Mouse (Mus musculus) CH12.LX (cell line): Measurements from ENCODE around the gene Rrp1. TPM values are rescaled to one million over a fixed set of nuclear protein-coding genes. Genes with fewer than 3 reads are reported as not detected.

ENCODE experiments used
- DNase-seq: peaks from one replicate; pipeline ENCODE4 v3.0.0-alpha.2; 2013; ENCODE audit errors: extremely low read depth
- H3K27ac ChIP-seq: 2 replicates; pipeline ENCODE4 v1.5.1; 2012; ENCODE audit warnings: low read depth, mild to moderate bottlenecking, control low read depth, moderate library complexity; ENCODE audit not compliant: insufficient read depth
- H3K27me3 ChIP-seq: replicated peaks from 2 replicates; pipeline ENCODE3; 2012; ENCODE audit warnings: inconsistent platforms
- H3K36me3 ChIP-seq, 2 experiments: replicated peaks in 1 of 2; 2 replicates each; pipeline versions ENCODE3 to v1.6.1; 2012; ENCODE audit warnings: inconsistent platforms in 1 of 2, low read length in 1 of 2, mild to moderate bottlenecking in 1 of 2, mixed read lengths in 1 of 2, moderate library complexity in 1 of 2; ENCODE audit not compliant: control insufficient read depth in 1 of 2, insufficient read depth in 1 of 2
- H3K4me1 ChIP-seq, 2 experiments: 2 replicates each; pipeline ENCODE4 v1.6.1; 2012; ENCODE audit warnings: inconsistent platforms in 1 of 2, moderate library complexity in 1 of 2; ENCODE audit not compliant: insufficient read depth in 2 of 2, control insufficient read depth in 1 of 2
- H3K4me2 ChIP-seq: 2 replicates; pipeline ENCODE4 v1.6.1; 2012; ENCODE audit warnings: low read depth, mild to moderate bottlenecking, control low read depth; ENCODE audit not compliant: poor library complexity, insufficient read depth, severe bottlenecking
- H3K4me3 ChIP-seq, 3 experiments: fragments of 150-350 bp in 1 of 3; sonication (generic) in 1 of 3; replicated peaks in 1 of 3; 2 replicates each; pipeline versions ENCODE3 to v1.5.1; 2011 to 2012; ENCODE audit warnings: low read depth in 2 of 3, low read length in 2 of 3, mild to moderate bottlenecking in 2 of 3, moderate library complexity in 2 of 3, control low read depth in 1 of 3, improper control_type of control experiment in 1 of 3, inconsistent platforms in 1 of 3, mixed read lengths in 1 of 3; ENCODE audit not compliant: poor library complexity in 1 of 3
- H3K79me2 ChIP-seq: replicated peaks from 2 replicates; pipeline ENCODE4 v1.6.1; 2012; ENCODE audit warnings: mild to moderate bottlenecking, moderate library complexity; ENCODE audit not compliant: control insufficient read depth, poor library complexity, insufficient read depth, severe bottlenecking; ENCODE audit errors: extremely low read depth
- H3K9ac ChIP-seq: 2 replicates; pipeline ENCODE4 v1.6.1; 2012; ENCODE audit warnings: low read depth, mild to moderate bottlenecking, control low read depth, moderate library complexity; ENCODE audit not compliant: insufficient read depth
- H3K9me3 ChIP-seq: replicated peaks from 2 replicates; pipeline ENCODE3; 2012; ENCODE audit warnings: low read length, inconsistent platforms, mixed read lengths
- CHD1 ChIP-seq: IDR thresholded peaks from 2 replicates; pipeline ENCODE4 v1.6.1; 2012; ENCODE audit warnings: low read depth, low read length, improper control_type of control experiment, inconsistent platforms
- CTCF ChIP-seq, 2 experiments: IDR thresholded peaks in 1 of 2; conservative IDR thresholded peaks in 1 of 2; 2 replicates each; pipeline ENCODE4 v1.5.1; 2011 to 2012; ENCODE audit warnings: low read depth in 2 of 2, low read length in 2 of 2, improper control_type of control experiment in 1 of 2, inconsistent platforms in 1 of 2, mild to moderate bottlenecking in 1 of 2, moderate library complexity in 1 of 2
- ELF1 ChIP-seq: IDR thresholded peaks from 2 replicates; pipeline ENCODE4 v1.6.1; 2014; ENCODE audit warnings: low read depth, mild to moderate bottlenecking, inconsistent platforms, low read length, improper control_type of control experiment
- GABPA ChIP-seq: IDR thresholded peaks from 2 replicates; pipeline ENCODE4 v1.6.1; 2012; ENCODE audit warnings: low read depth, low read length, improper control_type of control experiment, inconsistent platforms; ENCODE audit not compliant: insufficient replicate concordance
- HCFC1 ChIP-seq: IDR thresholded peaks from 2 replicates; pipeline ENCODE4 v1.6.1; 2012; ENCODE audit warnings: low read depth, mild to moderate bottlenecking, inconsistent platforms, low read length, improper control_type of control experiment
- IRF4 ChIP-seq: IDR thresholded peaks from 2 replicates; pipeline ENCODE4 v1.6.1; 2014; ENCODE audit warnings: low read depth, mild to moderate bottlenecking, inconsistent platforms, low read length, improper control_type of control experiment
- JUND ChIP-seq: conservative IDR thresholded peaks from 2 replicates; pipeline ENCODE4 v1.6.1; 2011; ENCODE audit warnings: low read depth, low read length, improper control_type of control experiment
- KAT2A ChIP-seq: IDR thresholded peaks from 2 replicates; pipeline ENCODE4 v1.6.1; 2012; ENCODE audit warnings: low read length, improper control_type of control experiment, inconsistent platforms; ENCODE audit not compliant: insufficient replicate concordance
- MAFK ChIP-seq: IDR thresholded peaks from 2 replicates; pipeline ENCODE4 v1.6.1; 2011; ENCODE audit warnings: low read length, improper control_type of control experiment; ENCODE audit not compliant: insufficient replicate concordance
- MAX ChIP-seq: IDR thresholded peaks from 2 replicates; pipeline ENCODE4 v1.6.1; 2011; ENCODE audit warnings: low read length, improper control_type of control experiment
- MAZ ChIP-seq: IDR thresholded peaks from 2 replicates; pipeline ENCODE4 v1.6.1; 2012; ENCODE audit warnings: low read depth, mild to moderate bottlenecking, inconsistent platforms, low read length, improper control_type of control experiment, moderate library complexity
- MEF2A ChIP-seq: IDR thresholded peaks from 2 replicates; pipeline ENCODE4 v1.6.1; 2014; ENCODE audit warnings: low read depth, mild to moderate bottlenecking, inconsistent platforms, low read length, improper control_type of control experiment, borderline replicate concordance
- NELFE ChIP-seq: IDR thresholded peaks from 2 replicates; pipeline ENCODE4 v1.6.1; 2011; ENCODE audit warnings: low read depth, low read length, improper control_type of control experiment
- NRF1 ChIP-seq: IDR thresholded peaks from 2 replicates; pipeline ENCODE4 v1.6.1; 2014; ENCODE audit warnings: low read depth, mild to moderate bottlenecking, inconsistent platforms, low read length, improper control_type of control experiment, moderate library complexity
- PAX5 ChIP-seq: IDR thresholded peaks from 2 replicates; pipeline ENCODE4 v1.6.1; 2012; ENCODE audit warnings: low read length, inconsistent platforms, mixed read lengths
- POLR2AphosphoS2 ChIP-seq: IDR thresholded peaks from 2 replicates; pipeline ENCODE4 v1.6.1; 2011; ENCODE audit warnings: low read depth, low read length, improper control_type of control experiment
- RAD21 ChIP-seq: IDR thresholded peaks from 2 replicates; pipeline ENCODE4 v1.6.1; 2011; ENCODE audit warnings: low read depth, mild to moderate bottlenecking, low read length, improper control_type of control experiment, moderate library complexity
- SMC3 ChIP-seq: IDR thresholded peaks from 2 replicates; pipeline ENCODE4 v1.6.1; 2011; ENCODE audit warnings: low read depth, low read length, improper control_type of control experiment
- TBP ChIP-seq: conservative IDR thresholded peaks from 2 replicates; pipeline ENCODE4 v1.6.1; 2011; ENCODE audit warnings: low read depth, low read length, improper control_type of control experiment
- TCF12 ChIP-seq: IDR thresholded peaks from 2 replicates; pipeline ENCODE4 v1.6.1; 2014; ENCODE audit warnings: low read depth, mild to moderate bottlenecking, inconsistent platforms, low read length, improper control_type of control experiment
- UBTF ChIP-seq: IDR thresholded peaks from 2 replicates; pipeline ENCODE4 v1.6.1; 2012; ENCODE audit warnings: low read depth, mild to moderate bottlenecking, inconsistent platforms, low read length, improper control_type of control experiment, moderate library complexity
- USF2 ChIP-seq: conservative IDR thresholded peaks from 2 replicates; pipeline ENCODE4 v1.6.1; 2011; ENCODE audit warnings: low read depth, low read length, improper control_type of control experiment
- ZKSCAN1 ChIP-seq: IDR thresholded peaks from 2 replicates; pipeline ENCODE4 v1.6.1; 2012; ENCODE audit warnings: low read depth, inconsistent platforms, low read length, improper control_type of control experiment, borderline replicate concordance
- ZMIZ1 ChIP-seq: IDR thresholded peaks from 2 replicates; pipeline ENCODE4 v1.6.1; 2012; ENCODE audit warnings: low read depth, mild to moderate bottlenecking, inconsistent platforms, low read length, improper control_type of control experiment
- dilution Hi-C: fragments of 300-500 bp; cut with MboI; formaldehyde crosslinking; loops from 2 replicates; pipeline ENCODE4 v1.14.3; 2020; ENCODE audit warnings: low sequenced_read_pairs; ENCODE audit not compliant: extremely low pct_unique_long_range_greater_than_20kb, extremely low pct_ligation_motif_present
- in situ Hi-C: fragments of 300-500 bp; cut with MboI; formaldehyde crosslinking; loops from 3 replicates; pipeline ENCODE4 v1.14.3; 2019; ENCODE audit warnings: low sequenced_read_pairs, low pct_ligation_motif_present, low pct_unique_long_range_greater_than_20kb, mixed read lengths
- polyA plus RNA-seq: library from polyadenylated mRNA; unstranded; fragments of >175 nt; gene quantifications from 2 replicates; pipeline ENCODE4 v1.2.1, GENCODE M21; 2012; ENCODE audit warnings: low read depth; ENCODE audit not compliant: insufficient read length
- total RNA-seq, 2 experiments: library from RNA; depleted of rRNA; stranded (reverse); fragments of 300-350 nt in 1 of 2; fragments of >200 nt in 1 of 2; gene quantifications; 2 replicates each; pipeline ENCODE4 v1.2.3; 2012 to 2014

Gene Rrp1
- total and polyA plus RNA-seq, 3 experiments = 138 to 327 (median 189) TPM

- in situ Hi-C loops = no loop called here
- no peak overlapping the region for H3K4me3 ChIP-seq
These were observed 59.6 kb downstream of the Rrp1 start for GRCm38 (mm10) chr10:78353196-78353595.

GRCm38 (mm10) chr10:78352666-78353030 is 60.2 kb downstream of the Rrp1 start:
- Histone ChIP-seq H3K9me3 (peaks cover 2% of the 10 kb centered on the region), H3K79me2 (no peaks in the 10 kb centered on the region), H3K4me2 (peak overlapping the region; percentile 69), H3K27ac (no peak overlapping the region), H3K36me3 (peaks cover 0 to 10% of the 10 kb centered on the region in 2 experiments), H3K4me3 (peak overlapping the region; percentile 44 to 85 (median 78)), H3K4me1 (peaks cover 10 to 33% of the 10 kb centered on the region in 2 experiments), H3K9ac (peak overlapping the region; percentile 96), H3K27me3 (peaks cover 30% of the 10 kb centered on the region)
- no peak for DNase-seq
- dilution Hi-C loops = no loop called here
- in situ Hi-C loops = no loop called here
- no peak for TF ChIP-seq NRF1
- TF ChIP-seq UBTF = no peak
- TF ChIP-seq ELF1 = no peak
- no peak for TF ChIP-seq CHD1
- no peak for TF ChIP-seq ZKSCAN1
- no peak for TF ChIP-seq MAZ
- TF ChIP-seq RAD21 = no peak
- TF ChIP-seq TBP = no peak
- TF ChIP-seq NELFE = no peak
- no peak for TF ChIP-seq TCF12
- no peak for TF ChIP-seq USF2
- no peak for TF ChIP-seq JUND
- TF ChIP-seq HCFC1 = no peak
- no peak for TF ChIP-seq SMC3
- TF ChIP-seq POLR2AphosphoS2 = no peak
- no peak for TF ChIP-seq IRF4
- no peak for TF ChIP-seq GABPA
- no peak for TF ChIP-seq MAX

More at GRCm38 (mm10) chr10:78353196-78353595, 59.6 kb downstream of the Rrp1 start:
- Histone ChIP-seq H3K27ac (no peak overlapping the region), H3K27me3 (peaks cover 30% of the 10 kb centered on the region), H3K36me3 (peaks cover 0 to 6% of the 10 kb centered on the region in 2 experiments), H3K9me3 (peaks cover 2% of the 10 kb centered on the region), H3K4me2 (no peak overlapping the region), H3K4me1 (peaks cover 10 to 39% of the 10 kb centered on the region in 2 experiments), H3K9ac (no peak overlapping the region), H3K79me2 (no peaks in the 10 kb centered on the region)
- no peak for DNase-seq
- dilution Hi-C loops = no loop called here
- TF ChIP-seq NRF1 (no peak), UBTF (no peak), SMC3 (no peak), IRF4 (no peak), CTCF (conservative IDR thresholded peaks at IDR 0.05 in 1 of 2, IDR thresholded peaks at IDR 0.05 in 1 of 2; ENCODE audit: low read depth in 2 of 2, low read length in 2 of 2) (no peak), KAT2A (no peak), ZMIZ1 (no peak), TBP (no peak), MAZ (no peak), MAFK (no peak), POLR2AphosphoS2 (no peak), MEF2A (no peak), GABPA (no peak), PAX5 (no peak), CHD1 (no peak)
